Mouse (Mus musculus) fibroblast of lung, adult 2 months (primary cell): ENCODE data around the gene Hectd1.

Experiments used
- DNase-seq: peaks from one replicate; pipeline ENCODE4 v3.0.0-alpha.2; 2011; ENCODE audit warnings: low read depth

The Hectd1 gene

GRCm38 (mm10) chr12:51829290-51830076 is at the start of gene Hectd1:
Gene Hectd1, minus strand, starts transcription at chr12:51829536.
- DNase-seq: no peak

DNA sequence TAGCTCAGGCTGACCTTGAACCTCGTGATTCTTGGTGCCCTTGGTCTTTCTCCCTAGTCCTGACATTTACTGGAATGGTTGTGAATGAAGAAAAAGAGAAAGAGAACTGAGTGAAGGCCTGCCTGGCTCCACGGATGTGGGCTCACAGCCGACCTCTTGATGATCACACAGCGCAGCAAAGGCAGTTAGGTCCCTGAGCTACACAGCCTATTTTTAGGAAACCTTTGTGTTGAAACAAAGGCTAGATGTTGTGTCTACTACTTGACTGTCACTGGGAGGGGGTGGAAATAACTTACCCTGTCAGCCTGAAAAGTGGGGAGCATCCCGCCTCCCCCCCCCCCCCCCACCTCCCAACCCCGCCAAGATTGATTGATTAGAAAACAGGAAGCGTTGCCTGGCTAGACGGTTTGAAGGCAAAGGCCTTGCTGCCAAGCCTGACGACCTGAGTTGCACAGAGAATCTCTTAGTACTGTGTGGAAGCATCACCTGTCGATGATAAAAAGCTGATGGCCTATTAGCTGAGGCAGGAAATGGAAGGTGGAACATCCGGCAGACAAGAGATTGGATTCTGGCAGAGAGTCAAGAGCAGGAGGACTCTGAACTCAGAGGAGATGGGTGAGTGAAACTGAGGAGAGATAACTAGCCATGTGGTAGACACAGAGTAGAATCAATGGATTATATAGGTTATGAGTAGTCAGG is 42.3 kb upstream of the Hectd1 start:
- DNase-seq: no peak

DNA sequence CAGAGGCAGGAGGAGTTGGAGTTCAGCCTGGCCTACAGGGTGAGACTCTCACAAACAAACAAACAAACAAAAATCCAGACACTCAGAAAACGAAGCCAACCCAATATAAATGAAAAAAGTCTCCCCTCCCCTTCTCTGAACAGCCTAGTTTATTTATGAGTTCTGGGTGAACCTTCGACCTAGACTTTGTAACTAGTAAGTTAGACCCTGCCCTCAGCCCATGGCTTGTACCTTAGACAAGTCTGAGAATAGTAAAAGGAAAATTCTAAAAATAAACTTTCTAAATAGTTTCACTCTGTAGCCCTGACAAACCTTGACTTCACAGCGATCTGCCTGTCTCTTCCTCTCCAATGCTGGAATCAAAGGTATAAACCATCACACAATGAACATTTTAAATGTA is 40.2 kb upstream of the Hectd1 start:
- no peak for DNase-seq

DNA sequence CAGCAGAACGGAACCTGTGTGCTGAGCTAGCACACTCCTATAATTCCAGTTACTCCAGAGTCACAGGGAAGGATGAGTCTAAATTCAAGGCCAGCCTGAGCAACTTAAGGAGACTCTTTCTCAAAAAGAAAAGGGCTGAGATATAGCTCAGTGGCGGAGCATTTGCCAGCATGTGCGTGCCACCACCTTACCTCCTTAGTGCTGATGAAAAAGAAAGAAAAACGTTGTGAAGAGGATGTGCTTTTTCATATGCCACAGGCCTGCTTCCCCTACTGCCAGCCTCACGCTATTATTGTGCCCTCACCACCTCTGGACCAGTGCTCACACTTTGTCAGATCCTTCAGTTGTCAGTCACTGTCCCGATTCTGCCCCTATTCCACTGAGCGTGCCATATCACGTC is 37.7 kb upstream of the Hectd1 start:
- DNase-seq: no peak

- no peak for DNase-seq
These were observed 37.0 kb upstream of the Hectd1 start for GRCm38 (mm10) chr12:51866226-51866910.

DNA sequence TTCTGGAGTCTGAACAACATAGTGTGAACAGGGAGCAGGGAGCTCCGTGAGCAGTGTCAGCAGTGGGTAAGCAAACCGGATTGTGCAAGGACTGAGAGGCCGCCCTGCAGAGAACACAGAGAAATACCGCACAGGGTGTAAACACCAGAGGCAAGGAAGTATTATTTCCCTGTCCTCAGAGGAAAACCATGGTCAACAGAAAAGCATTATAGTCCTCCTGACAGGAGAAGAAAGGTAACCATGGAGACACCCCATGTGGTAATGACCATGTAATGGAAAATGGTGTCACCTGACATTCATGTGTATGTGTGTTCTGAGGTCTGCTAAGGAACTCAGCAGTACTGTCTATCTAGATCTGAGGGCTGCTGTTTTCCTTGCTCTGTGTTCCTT is 36.4 kb upstream of the Hectd1 start:
- DNase-seq: peak; percentile 27

DNA sequence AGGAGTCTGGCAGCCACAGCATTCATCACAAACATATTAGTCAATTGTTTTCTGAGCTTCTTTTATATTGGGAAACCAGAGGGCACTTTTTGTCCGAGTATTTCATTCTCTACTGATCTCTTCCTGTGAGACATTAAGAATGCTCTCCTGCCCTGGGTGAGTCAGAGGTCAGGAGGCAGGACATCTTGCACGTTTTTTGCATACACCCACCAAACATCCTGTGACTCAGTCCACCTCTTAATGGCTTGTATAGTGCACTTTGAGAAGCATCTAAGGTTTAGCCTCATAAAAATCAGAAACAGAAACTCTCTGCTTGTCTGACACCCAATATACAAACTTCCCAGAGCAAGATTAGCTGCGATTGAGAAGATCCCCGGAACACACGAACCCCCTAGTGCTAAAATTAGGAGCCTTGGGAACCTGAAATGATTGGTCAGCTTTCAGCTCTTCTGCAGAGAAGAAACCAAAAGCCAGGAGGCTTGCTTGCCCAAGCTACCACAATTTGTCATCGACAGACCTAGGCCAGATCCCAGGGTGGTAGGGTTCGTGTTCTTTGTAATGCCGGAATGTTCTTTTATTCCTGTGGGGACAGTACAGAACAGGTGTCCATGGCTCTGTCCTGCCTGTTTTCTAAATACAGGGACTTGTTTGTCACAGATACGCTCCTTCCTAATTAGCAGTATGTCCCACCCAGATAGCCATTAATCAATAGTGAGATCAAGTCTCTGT is 35.9 kb upstream of the Hectd1 start:
- peak; percentile 53 for DNase-seq

- DNase-seq: no peak
These were observed 34.0 kb upstream of the Hectd1 start for GRCm38 (mm10) chr12:51863116-51864002.

DNA sequence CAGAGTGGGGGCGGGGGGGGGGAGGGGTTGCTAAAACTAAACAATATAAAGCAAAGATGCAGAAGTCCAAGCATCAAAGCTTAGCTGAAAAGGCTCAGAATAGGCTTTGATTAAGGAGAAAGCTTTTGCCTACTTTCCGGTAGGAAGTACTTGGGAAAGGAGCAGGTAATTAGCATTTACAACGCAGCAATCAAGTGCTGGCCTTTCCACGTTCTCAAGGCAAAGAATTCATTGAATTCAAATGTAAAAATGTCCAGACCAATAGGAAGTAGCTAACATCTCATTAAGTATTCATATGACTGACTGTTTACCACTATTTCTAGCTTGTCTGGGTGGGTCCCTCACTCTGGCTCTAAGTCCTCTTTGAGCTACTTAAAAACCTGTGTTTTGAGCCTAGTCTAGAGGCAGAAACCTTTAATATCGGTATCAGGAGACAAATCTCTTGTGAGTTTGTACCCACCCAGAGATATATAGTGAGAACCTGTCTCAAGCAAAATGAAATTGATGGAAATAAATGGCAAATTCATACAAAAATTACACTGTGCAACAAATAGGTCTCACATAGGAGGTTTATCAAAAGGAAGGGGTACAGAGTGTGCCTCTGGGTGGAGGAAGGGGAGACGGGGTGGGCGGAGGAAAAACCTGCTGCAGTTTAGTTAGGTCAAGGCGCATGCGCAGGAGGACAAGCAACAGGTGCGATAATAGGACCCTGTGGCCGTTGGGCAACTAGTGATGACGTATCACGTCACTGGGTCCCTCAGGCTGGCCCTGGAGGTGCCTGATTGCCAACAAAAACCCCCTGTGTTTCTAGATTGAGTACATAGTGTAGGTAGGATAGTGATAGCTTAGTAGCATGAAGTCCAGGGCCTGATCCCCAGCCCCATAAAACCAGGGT is 29.0 kb upstream of the Hectd1 start:
- DNase-seq: no peak

- DNase-seq: no peak
These were observed 27.5 kb upstream of the Hectd1 start for GRCm38 (mm10) chr12:51856768-51857295.

- DNase-seq: no peak
These were observed 26.5 kb upstream of the Hectd1 start for GRCm38 (mm10) chr12:51855872-51856271.

DNA sequence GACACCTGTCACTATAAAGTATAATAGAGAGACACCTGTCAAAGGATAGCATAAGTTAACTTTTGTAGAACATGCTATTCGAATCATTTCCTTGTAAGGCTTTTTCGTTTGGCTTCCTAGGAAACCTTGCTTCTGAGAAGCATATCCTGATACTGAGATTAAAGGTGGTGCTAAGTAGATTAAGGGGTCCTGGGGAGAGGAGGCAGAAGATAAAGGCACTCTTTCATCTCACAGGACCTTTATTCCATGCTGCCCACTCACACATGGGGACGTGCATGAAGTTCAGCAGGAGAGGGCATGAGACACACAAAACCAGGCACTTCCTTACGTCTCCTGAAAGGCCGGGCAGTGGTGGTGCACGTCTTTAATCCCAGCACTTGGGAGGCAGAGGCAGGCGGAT is 26.1 kb upstream of the Hectd1 start:
- no peak for DNase-seq

- DNase-seq: no peak
These were observed 22.3 kb upstream of the Hectd1 start for GRCm38 (mm10) chr12:51851617-51852016.

- no peak for DNase-seq
These were observed 21.8 kb upstream of the Hectd1 start for GRCm38 (mm10) chr12:51851155-51851554.

- DNase-seq: no peak
These were observed 21.0 kb upstream of the Hectd1 start for GRCm38 (mm10) chr12:51850339-51850738.

DNA sequence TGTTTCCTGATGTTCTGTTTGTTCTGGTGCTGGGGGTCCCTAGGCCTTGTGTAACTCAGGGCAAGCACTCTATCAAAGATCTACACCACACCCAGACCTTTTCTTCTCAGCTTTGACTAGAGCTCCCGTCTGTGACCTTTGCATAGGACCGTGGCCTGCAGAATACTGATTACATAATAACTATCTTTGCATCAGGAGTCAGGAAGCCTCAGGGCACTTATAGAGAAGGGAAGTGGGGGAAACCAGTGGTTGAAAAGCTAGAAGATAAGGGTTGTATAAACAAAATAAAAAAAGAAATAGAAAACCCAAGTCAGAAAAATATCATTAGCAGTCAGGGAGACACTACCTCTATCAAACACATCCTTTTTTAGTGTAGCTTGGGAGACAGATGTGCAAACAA is 20.6 kb upstream of the Hectd1 start:
- DNase-seq: no peak

DNA sequence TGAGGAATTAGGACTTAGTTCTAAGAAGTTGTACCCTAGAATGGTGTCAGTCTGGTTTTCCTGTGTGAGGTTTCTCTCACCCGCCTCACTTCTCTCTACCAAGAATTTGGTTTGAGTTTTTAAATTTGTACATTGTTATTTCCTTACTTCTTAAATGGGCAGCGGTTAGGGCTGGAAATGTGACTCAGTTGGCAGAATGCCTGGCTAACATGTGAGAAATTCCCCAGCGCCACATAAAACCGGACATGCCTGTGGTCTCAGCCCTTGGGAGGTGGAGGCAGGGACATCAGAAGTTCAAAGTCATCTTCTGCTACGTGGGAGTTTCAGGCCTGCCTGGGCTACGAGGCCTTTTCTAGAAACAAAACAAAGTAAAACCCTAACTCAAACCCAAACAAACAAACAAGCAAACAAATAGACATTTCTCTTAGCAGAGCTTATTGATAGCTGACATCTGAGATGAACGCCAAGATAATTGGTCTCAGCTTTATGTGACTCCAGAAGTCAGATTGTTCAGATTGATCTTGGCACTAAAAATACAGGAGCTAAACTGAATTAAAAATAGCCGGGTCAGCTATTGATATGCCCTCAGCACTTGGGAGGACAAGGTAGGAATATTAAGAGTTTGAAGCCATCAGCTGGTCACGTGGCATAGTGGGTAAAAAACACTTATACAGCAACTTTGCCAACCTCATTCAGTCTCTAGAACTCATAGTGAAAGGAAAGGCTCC is 18.8 kb upstream of the Hectd1 start:
- DNase-seq: peak; percentile 99

DNA sequence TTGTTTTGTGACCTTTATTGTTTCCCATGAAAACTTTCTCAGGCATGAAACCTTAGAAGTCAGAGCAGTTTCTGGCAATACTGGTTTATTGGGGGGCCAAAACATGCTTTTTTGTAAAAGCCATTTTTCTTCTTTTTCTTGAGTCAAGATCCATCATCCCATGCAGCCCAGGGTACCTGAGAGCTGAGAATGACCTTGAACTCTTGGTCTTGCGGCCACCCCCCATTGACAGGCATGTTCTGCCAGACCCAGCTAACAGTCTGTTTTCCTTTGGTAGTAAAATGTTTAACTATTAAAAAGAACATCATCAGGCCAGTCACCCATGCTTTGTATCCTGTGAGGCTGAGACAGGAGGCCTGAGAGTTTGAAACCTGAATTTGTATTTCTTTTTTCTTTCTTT is 15.9 kb upstream of the Hectd1 start:
- no peak for DNase-seq

DNA sequence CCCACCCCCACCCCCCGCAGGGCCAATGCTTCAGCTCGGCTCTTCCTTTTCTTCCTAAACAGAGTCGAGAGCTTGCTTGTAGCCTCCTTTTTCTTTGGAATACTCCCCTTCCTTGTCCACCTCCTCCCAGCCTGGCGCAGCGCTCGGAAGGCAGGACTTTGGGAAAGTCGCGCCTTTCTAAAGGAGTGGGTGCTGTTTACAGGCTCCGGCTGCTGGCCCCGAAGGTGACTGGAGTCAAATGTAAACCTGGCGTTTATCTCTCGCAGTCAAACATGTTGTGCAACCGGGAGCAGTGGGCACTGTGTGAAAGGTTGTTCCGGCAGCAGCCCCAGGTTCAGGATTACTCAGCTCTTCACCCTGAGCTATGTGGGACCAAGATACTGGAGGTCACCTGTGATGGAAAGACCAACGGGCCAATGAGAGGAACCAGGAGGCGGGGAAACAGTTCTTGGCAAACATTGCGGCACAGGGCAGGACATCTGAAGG is 15.5 kb upstream of the Hectd1 start:
- peak; percentile 99 for DNase-seq
